Mouse (Mus musculus): ENCODE data around the gene Fam104a.
A peak's percentile ranks its signal among the peaks of the same experiment; 100 is the strongest.

Gene Fam104a

GRCm38 (mm10) chr11:113683957-113684706 lies at the start of gene Fam104a, which contains the start of gene D11Wsu47e:
Fam104a (minus strand) TSS chr11:113684155.
D11Wsu47e (plus strand) TSS chr11:113684412.
- peak; percentile 95 for DNase-seq

- DNase-seq: no peak
Measured at GRCm38 (mm10) chr11:113731945-113732612, 48.1 kb upstream of the Fam104a start.

GRCm38 (mm10) chr11:113730879-113731278 lies 46.9 kb upstream of the Fam104a start:
- no peak for DNase-seq

GRCm38 (mm10) chr11:113729917-113730316 lies 46.0 kb upstream of the Fam104a start:
- DNase-seq: no peak

GRCm38 (mm10) chr11:113729239-113729638 lies 45.3 kb upstream of the Fam104a start:
- DNase-seq: no peak

GRCm38 (mm10) chr11:113727992-113728391 lies 44.0 kb upstream of the Fam104a start:
- DNase-seq: no peak

GRCm38 (mm10) chr11:113726994-113727888 lies 43.3 kb upstream of the Fam104a start:
- no peak for DNase-seq

GRCm38 (mm10) chr11:113725235-113726048 lies 41.5 kb upstream of the Fam104a start:
- DNase-seq: no peak

GRCm38 (mm10) chr11:113722405-113723090 lies 38.6 kb upstream of the Fam104a start:
- no peak for DNase-seq

GRCm38 (mm10) chr11:113717767-113718424 lies 33.9 kb upstream of the Fam104a start:
- no peak for DNase-seq

- DNase-seq: no peak
Measured at GRCm38 (mm10) chr11:113716132-113716531, 32.2 kb upstream of the Fam104a start.

- DNase-seq: peak; percentile 41
Measured at GRCm38 (mm10) chr11:113715078-113715674, 31.2 kb upstream of the Fam104a start.

- DNase-seq: no peak
Measured at GRCm38 (mm10) chr11:113711061-113711460, 27.1 kb upstream of the Fam104a start.

GRCm38 (mm10) chr11:113710257-113710777 lies 26.4 kb upstream of the Fam104a start:
- DNase-seq: no peak

- no peak for DNase-seq
Measured at GRCm38 (mm10) chr11:113709731-113710256, 25.8 kb upstream of the Fam104a start, which contains the start of gene Cpsf4l. Cpsf4l (minus strand) TSS chr11:113710017.

- no peak for DNase-seq
Measured at GRCm38 (mm10) chr11:113709272-113709671, 25.3 kb upstream of the Fam104a start.

- no peak for DNase-seq
Measured at GRCm38 (mm10) chr11:113708629-113709213, 24.8 kb upstream of the Fam104a start.

- no peak for DNase-seq
Measured at GRCm38 (mm10) chr11:113705966-113706652, 22.2 kb upstream of the Fam104a start.

- peak; percentile 73 for DNase-seq
Measured at GRCm38 (mm10) chr11:113703758-113704157, 19.8 kb upstream of the Fam104a start.
